14 mouse cellular contexts compared by ENCODE assay signal in genomic region chr4:116830070-116830368, GRCm38 (mm10). TPM values are rescaled to one million over a fixed set of nuclear protein-coding genes. Genes with fewer than 3 reads are reported as not detected.
A peak's percentile ranks its signal among the peaks of the same experiment; 100 is the strongest.
DNase-seq lines count a peak whose midpoint lies in the region; ATAC-seq lines count a peak whose summit lies in the region.
"Had no signal": no experiment of that assay in that cellular context is flagged by ENCODE, and none has a peak within 500 bp of the region (broad histone marks: within the 10 kb centered on the region; RNA-seq: fewer than 3 reads in every experiment).

No protein-coding gene starts in this region.

- H3K27ac ChIP-seq in embryonic facial prominence, embryonic 11.5 days (replicated peaks; ENCODE audit: low read depth, low read length), result no peak overlapping the region
- peak overlapping the region; percentile 83 for H3K27ac ChIP-seq in hindbrain, embryonic 13.5 days
- H3K27ac ChIP-seq in neural tube, embryonic 12.5 days, result peak overlapping the region; percentile 47; the same call in 1 of the 2 replicates
- H3K27ac ChIP-seq: embryonic facial prominence, embryonic 15.5 days; limb, embryonic 12.5 days; lung, embryonic 15.5 days had no signal

- H3K9me3 ChIP-seq in embryonic facial prominence, embryonic 11.5 days (replicated peaks; ENCODE audit: control insufficient read depth, low read length), result no peaks in the 10 kb centered on the region
- H3K9me3 ChIP-seq in hindbrain, embryonic 13.5 days, result no peaks in the 10 kb centered on the region
- H3K9me3 ChIP-seq in neural tube, embryonic 12.5 days, result no peaks in the 10 kb centered on the region
- H3K9me3 ChIP-seq: embryonic facial prominence, embryonic 15.5 days; G1E; limb, embryonic 12.5 days; lung, embryonic 15.5 days had no signal

- no peak overlapping the region for H3K9ac ChIP-seq in embryonic facial prominence, embryonic 11.5 days (replicated peaks; ENCODE audit: low read length)
- H3K9ac ChIP-seq in hindbrain, embryonic 13.5 days, result peak overlapping the region; percentile 16; the same call in 1 of the 2 replicates
- peak overlapping the region; percentile 33; the same call in 1 of the 2 replicates for H3K9ac ChIP-seq in neural tube, embryonic 12.5 days
- H3K9ac ChIP-seq: embryonic facial prominence, embryonic 15.5 days; lung, embryonic 15.5 days had no signal

- H3K4me3 ChIP-seq in embryonic facial prominence, embryonic 11.5 days (ENCODE audit: low read depth, low read length), result no peak overlapping the region
- H3K4me3 ChIP-seq in hindbrain, embryonic 13.5 days, result no peak overlapping the region
- no peak overlapping the region for H3K4me3 ChIP-seq in neural tube, embryonic 12.5 days
- H3K4me3 ChIP-seq: embryonic facial prominence, embryonic 15.5 days; limb, embryonic 12.5 days; lung, embryonic 15.5 days had no signal

- H3K4me1 ChIP-seq in embryonic facial prominence, embryonic 11.5 days (ENCODE audit: control insufficient read depth, insufficient read depth, low read length), result no peaks in the 10 kb centered on the region
- peaks cover 18% of the 10 kb centered on the region for H3K4me1 ChIP-seq in hindbrain, embryonic 13.5 days (replicated peaks)
- peaks cover 20% of the 10 kb centered on the region; the same call in 1 of the 2 replicates for H3K4me1 ChIP-seq in neural tube, embryonic 12.5 days

- peak; percentile 45; the same call in 1 of the 2 replicates for ATAC-seq in embryonic facial prominence, embryonic 11.5 days (replicated peaks; ENCODE audit: insufficient number of reproducible peaks, low FRiP score, low TSS enrichment, low read depth)
- ATAC-seq in hindbrain, embryonic 13.5 days (ENCODE audit: low FRiP score), result peak; percentile 79
- ATAC-seq in neural tube, embryonic 12.5 days (ENCODE audit: low FRiP score, low read depth), result peak; percentile 89

- H3K27me3 ChIP-seq in embryonic facial prominence, embryonic 11.5 days (ENCODE audit: control insufficient read depth, insufficient read depth, low read length), result no peaks in the 10 kb centered on the region
- no peaks in the 10 kb centered on the region for H3K27me3 ChIP-seq in hindbrain, embryonic 13.5 days
- H3K27me3 ChIP-seq in neural tube, embryonic 12.5 days (replicated peaks), result no peaks in the 10 kb centered on the region
- H3K27me3 ChIP-seq: embryonic facial prominence, embryonic 15.5 days; limb, embryonic 12.5 days; lung, embryonic 15.5 days had no signal

- H3K36me3 ChIP-seq in embryonic facial prominence, embryonic 11.5 days (replicated peaks; ENCODE audit: control insufficient read depth, insufficient read depth, low read depth, low read length), result no peaks in the 10 kb centered on the region
- H3K36me3 ChIP-seq in hindbrain, embryonic 13.5 days, result no peaks in the 10 kb centered on the region
- H3K36me3 ChIP-seq in neural tube, embryonic 12.5 days, result no peaks in the 10 kb centered on the region
- H3K36me3 ChIP-seq: embryonic facial prominence, embryonic 15.5 days; G1E; limb, embryonic 12.5 days; lung, embryonic 15.5 days had no signal

- peak; percentile 27 for DNase-seq in adrenal gland, postnatal 14 days
- no peak for DNase-seq in adrenal gland, adult 2 months
- peak; percentile 27 for DNase-seq in embryonic facial prominence, embryonic 11.5 days (ENCODE audit: low spot score)
- DNase-seq in heart, postnatal 25 days (ENCODE audit: low spot score), result no peak
- DNase-seq in urinary bladder, postnatal 14 days (ENCODE audit: low spot score), result no peak
- DNase-seq in cerebellum, postnatal 25 days, result no peak
- DNase-seq: gastrocnemius, postnatal 25 days; right cerebral cortex, postnatal 25 days had no signal

- 13% methylated on average over 6 of the region's 6 CpGs for WGBS in embryonic facial prominence, embryonic 11.5 days
- WGBS in hindbrain, embryonic 13.5 days, result 3% methylated on average over 6 of the region's 6 CpGs
- WGBS in neural tube, embryonic 12.5 days, result 6% methylated on average over 6 of the region's 6 CpGs

- no peak overlapping the region for H3K4me2 ChIP-seq in embryonic facial prominence, embryonic 11.5 days (ENCODE audit: low read depth, low read length)
- H3K4me2 ChIP-seq in hindbrain, embryonic 13.5 days, result no peak overlapping the region
- H3K4me2 ChIP-seq in neural tube, embryonic 12.5 days (replicated peaks), result 0 out of 2 replicates have a peak overlapping the region, but pooled peaks have one; percentile 7
- H3K4me2 ChIP-seq: embryonic facial prominence, embryonic 15.5 days; limb, embryonic 12.5 days; lung, embryonic 15.5 days had no signal

- intact Hi-C loops in heart, postnatal 25 days (cut with DNase I), result no loop called here

RNA-seq across cellular contexts. Expression of gene Hpdl, which starts 8.5 kb away (rescaled TPM):
- total RNA-seq in adrenal gland, postnatal 14 days (2021), result 6.1 and 7.0 TPM in 2 replicates
- 1 to 10 TPM; 2.4 to 4.2 TPM for total RNA-seq in adrenal gland, adult 2 months (2021)
- 7.7 and 8.9 TPM in 2 replicates for polyA plus RNA-seq in adrenal gland, adult 2 months (2012; rRNA removed)
- 1.2 and 1.7 TPM in 2 replicates for polyA plus RNA-seq in embryonic facial prominence, embryonic 11.5 days (2014; fragmentation: Nextera tagmentation; extraction: Ambion mirVana)
- polyA plus RNA-seq in hindbrain, embryonic 13.5 days (2015; fragmentation: Nextera tagmentation; extraction: Ambion mirVana), result 0.88 and 1.2 TPM in 2 replicates
- 1.3 and 1.6 TPM in 2 replicates for polyA plus RNA-seq in neural tube, embryonic 12.5 days (2016; fragmentation: Nextera tagmentation; extraction: Ambion mirVana)
- 1 to 10 TPM; 4.2 to 4.8 TPM for total RNA-seq in heart, postnatal 25 days (2021)
- total RNA-seq: G1E had no signal
- polyA plus RNA-seq: G1E had no signal

RNA-seq across cellular contexts. Expression of gene Mutyh, which starts 22.5 kb away (rescaled TPM):
- total RNA-seq in adrenal gland, postnatal 14 days (2021), result 2.5 and 6.4 TPM in 2 replicates
- 1 to 10 TPM; 3.0 to 7.8 TPM for total RNA-seq in adrenal gland, adult 2 months (2021)
- 17.5 and 19.6 TPM in 2 replicates for polyA plus RNA-seq in adrenal gland, adult 2 months (2012; rRNA removed)
- polyA plus RNA-seq in embryonic facial prominence, embryonic 11.5 days (2014; fragmentation: Nextera tagmentation; extraction: Ambion mirVana), result 13.9 and 17.7 TPM in 2 replicates
- 8.9 and 9.0 TPM in 2 replicates for polyA plus RNA-seq in hindbrain, embryonic 13.5 days (2015; fragmentation: Nextera tagmentation; extraction: Ambion mirVana)
- polyA plus RNA-seq in neural tube, embryonic 12.5 days (2016; fragmentation: Nextera tagmentation; extraction: Ambion mirVana), result 13.6 and 14.5 TPM in 2 replicates
- total RNA-seq in heart, postnatal 25 days (2021), result 1 to 10 TPM; 1.5 to 1.6 TPM

RNA-seq across cellular contexts. Expression of gene Toe1, which starts 22.6 kb away (rescaled TPM):
- total RNA-seq in adrenal gland, postnatal 14 days (2021), result 18.9 and 22.0 TPM in 2 replicates
- total RNA-seq in adrenal gland, adult 2 months (2021), result 10 to 100 TPM; 13.1 to 16.1 TPM
- polyA plus RNA-seq in adrenal gland, adult 2 months (2012; rRNA removed), result 14.2 and 14.3 TPM in 2 replicates
- polyA plus RNA-seq in embryonic facial prominence, embryonic 11.5 days (2014; fragmentation: Nextera tagmentation; extraction: Ambion mirVana), result 36.1 and 39.0 TPM in 2 replicates
- polyA plus RNA-seq in hindbrain, embryonic 13.5 days (2015; fragmentation: Nextera tagmentation; extraction: Ambion mirVana), result 29.2 and 29.9 TPM in 2 replicates
- 31.3 and 32.0 TPM in 2 replicates for polyA plus RNA-seq in neural tube, embryonic 12.5 days (2016; fragmentation: Nextera tagmentation; extraction: Ambion mirVana)
- total RNA-seq in heart, postnatal 25 days (2021), result 1 to 10 TPM; 6.9 to 8.2 TPM

RNA-seq across cellular contexts. Expression of gene Zswim5, which starts 47.2 kb away (rescaled TPM):
- total RNA-seq in adrenal gland, postnatal 14 days (2021), result 3.1 and 3.5 TPM in 2 replicates
- total RNA-seq in adrenal gland, adult 2 months (2021), result 1 to 10 TPM; 3.6 to 4.7 TPM
- polyA plus RNA-seq in adrenal gland, adult 2 months (2012; rRNA removed), result 1.8 and 2.4 TPM in 2 replicates
- polyA plus RNA-seq in embryonic facial prominence, embryonic 11.5 days (2014; fragmentation: Nextera tagmentation; extraction: Ambion mirVana), result 3.0 and 3.3 TPM in 2 replicates
- 8.5 and 8.9 TPM in 2 replicates for polyA plus RNA-seq in hindbrain, embryonic 13.5 days (2015; fragmentation: Nextera tagmentation; extraction: Ambion mirVana)
- 10.2 and 10.4 TPM in 2 replicates for polyA plus RNA-seq in neural tube, embryonic 12.5 days (2016; fragmentation: Nextera tagmentation; extraction: Ambion mirVana)
- 1 to 10 TPM in 1 of 2 experiments, under 1 TPM in 1; 0.94 to 1.2 TPM for total RNA-seq in heart, postnatal 25 days (2021)
- polyA plus RNA-seq: G1E had no signal

Comparison
In these comparisons a context has a peak if more than half of its experiments do, and no peak if none do; other contexts are left out.
1. DNase-seq: peak in adrenal gland, postnatal 14 days (single experiment) and embryonic facial prominence, embryonic 11.5 days (single experiment); none in adrenal gland, adult 2 months (single experiment), heart, postnatal 25 days (single experiment), urinary bladder, postnatal 14 days (single experiment) and cerebellum, postnatal 25 days (0 of 2).
2. Peak in every context shown above with its lines, with median percentiles within 50 percentile points of each other: ATAC-seq.